Mouse (Mus musculus) thymus, adult 2 months (tissue): Measurements from ENCODE around the gene Rnf31.

Experiments
- CTCF ChIP-seq: fragments of 200-500 bp; IDR thresholded peaks from 2 replicates; pipeline ENCODE4 v1.5.1; 2012; ENCODE audit warnings: mild to moderate bottlenecking, control low read depth, low read length, moderate library complexity, borderline replicate concordance; ENCODE audit not compliant: control insufficient read depth, poor library complexity, insufficient read depth; ENCODE audit errors: extremely low read depth
- POLR2A ChIP-seq: fragments of 200-500 bp; IDR thresholded peaks from 2 replicates; pipeline ENCODE4 v1.6.1; 2012; ENCODE audit warnings: mild to moderate bottlenecking, low read length, control low read depth, moderate library complexity; ENCODE audit not compliant: control insufficient read depth, poor library complexity, insufficient read depth; ENCODE audit errors: extremely low read depth

DNA sequence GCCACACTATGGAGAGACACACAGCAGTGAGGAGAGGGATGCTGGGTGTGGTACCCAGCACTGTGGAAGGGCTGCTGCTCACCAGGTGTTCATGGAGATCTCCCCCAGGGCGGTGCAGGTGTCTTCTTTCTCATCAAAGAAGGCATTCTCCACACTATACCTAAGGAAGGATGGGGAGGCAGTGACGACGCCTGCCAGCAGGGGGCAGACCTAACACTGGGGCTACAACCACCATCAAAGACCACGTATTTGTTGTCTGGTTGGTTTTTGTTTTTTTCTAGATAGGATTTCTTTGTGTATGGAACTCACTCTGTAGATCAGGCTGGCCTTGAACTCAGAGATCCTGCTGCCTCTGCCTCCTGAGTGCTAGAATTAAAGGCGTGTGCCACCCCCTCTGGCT is 37.8 kb downstream of the Rnf31 start:
- no peak for TF ChIP-seq POLR2A
- peak; percentile 84; the same call in 1 of the 2 replicates for TF ChIP-seq CTCF
